Mouse (Mus musculus): ENCODE data around the gene 4930442H23Rik.
"Not testable (repeated sequence)": the region's sequence is repeated elsewhere in the genome, so short reads cannot be mapped to it uniquely, and the experiment has no call there.

Gene 4930442H23Rik

GRCm38 (mm10) chr10:81198230-81198629, 14.6 kb upstream of the 4930442H23Rik start:
- peak; percentile 68 to 75 for DNase-seq (ENCODE audit: low read depth in 2 of 2, low spot score in 2 of 2)

- no peak for DNase-seq (ENCODE audit: low read depth in 2 of 2, low spot score in 2 of 2)
Measured at GRCm38 (mm10) chr10:81197305-81197704, 13.7 kb upstream of the 4930442H23Rik start.

DNA sequence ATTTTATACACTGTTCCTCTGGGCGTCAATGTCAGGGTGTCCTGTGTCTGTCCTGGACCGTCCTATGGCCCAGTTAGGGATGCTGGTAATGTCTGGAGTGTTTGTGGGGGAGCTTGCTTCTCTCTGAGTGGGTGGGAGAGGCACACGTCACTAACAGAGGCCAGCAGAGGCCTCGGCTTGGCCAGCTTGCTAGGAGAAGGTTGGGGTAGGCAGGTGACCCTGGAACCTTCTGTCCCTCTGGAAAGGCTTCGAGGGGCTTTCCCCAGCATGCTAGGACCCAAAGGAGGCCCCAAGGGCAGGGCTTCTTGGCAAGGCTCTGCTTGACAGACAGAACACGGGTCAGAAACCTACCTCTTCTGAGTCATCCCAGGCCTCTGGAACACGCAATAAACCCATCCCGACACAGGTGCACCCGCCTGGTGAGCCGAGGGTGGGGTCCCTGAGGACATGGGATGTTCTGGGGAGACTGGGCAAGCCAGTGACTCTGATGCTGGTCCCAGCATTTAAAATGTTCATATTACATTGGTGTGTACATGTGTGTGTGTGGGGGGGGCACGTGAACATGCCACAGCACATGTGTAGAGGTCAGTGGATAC, 12.9 kb upstream of the 4930442H23Rik start:
- DNase-seq (ENCODE audit: low read depth in 2 of 2, low spot score in 2 of 2): no peak

DNA sequence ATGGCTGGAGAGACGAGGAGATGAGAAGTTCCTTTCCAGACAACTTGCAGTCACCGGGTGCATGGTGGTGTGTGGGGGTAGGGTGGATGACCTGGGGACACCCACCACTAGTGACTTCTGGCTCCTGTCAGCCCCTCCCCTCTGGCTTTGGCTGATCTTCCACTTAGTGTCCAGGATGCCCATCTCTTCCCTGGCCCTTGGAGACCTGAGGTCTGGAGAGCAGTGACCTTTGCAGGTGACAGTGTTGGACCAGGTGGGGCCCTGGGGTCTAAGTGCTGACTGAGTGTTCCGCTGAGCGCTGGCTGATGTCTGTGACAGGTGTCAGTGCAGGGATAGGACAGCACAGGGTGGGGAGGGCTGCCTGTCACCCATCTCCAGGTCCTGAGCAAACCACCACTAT, 11.7 kb upstream of the 4930442H23Rik start:
- DNase-seq (ENCODE audit: low read depth in 2 of 2, low spot score in 2 of 2): no peak

DNA sequence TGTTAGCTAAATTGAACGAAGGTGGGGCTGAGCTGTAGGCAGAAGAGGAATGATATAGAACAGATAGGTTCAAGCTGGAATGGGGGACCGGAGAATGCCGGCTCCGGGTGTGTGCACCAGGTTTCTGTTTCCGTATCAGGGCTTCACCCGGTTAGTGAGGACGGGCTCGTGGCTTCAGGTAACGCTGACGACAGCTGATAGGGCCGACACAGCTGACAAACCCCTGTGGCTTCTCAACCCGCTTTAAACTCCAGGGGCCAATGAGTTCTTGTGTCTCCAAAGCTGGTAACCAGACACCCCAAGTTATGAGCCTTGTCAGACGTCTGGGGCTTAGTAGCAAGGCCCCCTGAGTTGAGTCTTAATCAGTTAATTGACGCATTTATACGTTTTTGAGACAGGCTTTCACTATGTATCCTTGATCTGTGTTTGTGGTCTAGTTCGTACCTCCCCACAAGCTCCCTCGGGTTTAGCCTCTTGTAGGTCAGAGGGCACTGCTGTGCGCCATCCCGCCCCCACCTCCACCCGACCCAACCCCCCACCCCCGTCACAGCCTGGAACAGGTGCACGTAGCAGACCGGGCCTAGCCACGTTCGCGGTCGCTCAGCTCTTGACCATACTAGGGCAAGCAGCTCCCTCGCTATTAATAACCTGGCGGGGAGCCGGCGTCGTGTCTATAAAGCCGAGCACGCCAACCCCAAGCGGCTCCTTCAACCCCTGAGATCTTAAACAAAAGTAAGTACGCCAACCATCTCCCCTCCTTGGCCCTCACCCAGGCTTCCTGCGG, 10.5 kb upstream of the 4930442H23Rik start:
- DNase-seq (ENCODE audit: low read depth in 2 of 2, low spot score in 2 of 2): peak in 1 of 2 experiments; percentile 49

DNA sequence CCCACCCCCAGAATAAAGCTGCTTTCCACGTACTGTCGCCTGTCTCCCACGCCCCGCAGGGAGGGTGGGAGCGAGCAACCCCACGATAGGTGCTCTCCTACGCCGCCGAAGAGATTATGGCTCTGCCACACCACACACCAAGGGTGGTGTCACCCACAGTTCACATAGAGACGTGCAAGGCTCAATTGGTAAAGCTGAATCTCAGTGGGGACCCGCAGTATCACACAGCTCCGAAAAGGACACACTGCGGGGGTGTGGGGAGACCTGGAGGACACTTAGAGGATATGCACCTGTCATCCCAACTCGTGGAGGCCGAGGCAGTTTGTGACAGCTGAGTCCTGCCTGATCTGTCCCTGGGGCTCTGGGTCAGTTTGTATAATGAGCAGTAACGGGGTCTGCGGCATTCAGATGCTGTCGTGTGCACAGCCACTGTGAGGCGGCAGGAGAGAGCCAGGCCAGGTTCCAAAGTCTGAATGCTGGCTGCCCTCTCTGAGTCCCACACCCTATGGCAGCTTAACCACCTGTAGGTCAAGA, 9.4 kb upstream of the 4930442H23Rik start:
- no peak for DNase-seq (ENCODE audit: low read depth in 2 of 2, low spot score in 2 of 2)

DNA sequence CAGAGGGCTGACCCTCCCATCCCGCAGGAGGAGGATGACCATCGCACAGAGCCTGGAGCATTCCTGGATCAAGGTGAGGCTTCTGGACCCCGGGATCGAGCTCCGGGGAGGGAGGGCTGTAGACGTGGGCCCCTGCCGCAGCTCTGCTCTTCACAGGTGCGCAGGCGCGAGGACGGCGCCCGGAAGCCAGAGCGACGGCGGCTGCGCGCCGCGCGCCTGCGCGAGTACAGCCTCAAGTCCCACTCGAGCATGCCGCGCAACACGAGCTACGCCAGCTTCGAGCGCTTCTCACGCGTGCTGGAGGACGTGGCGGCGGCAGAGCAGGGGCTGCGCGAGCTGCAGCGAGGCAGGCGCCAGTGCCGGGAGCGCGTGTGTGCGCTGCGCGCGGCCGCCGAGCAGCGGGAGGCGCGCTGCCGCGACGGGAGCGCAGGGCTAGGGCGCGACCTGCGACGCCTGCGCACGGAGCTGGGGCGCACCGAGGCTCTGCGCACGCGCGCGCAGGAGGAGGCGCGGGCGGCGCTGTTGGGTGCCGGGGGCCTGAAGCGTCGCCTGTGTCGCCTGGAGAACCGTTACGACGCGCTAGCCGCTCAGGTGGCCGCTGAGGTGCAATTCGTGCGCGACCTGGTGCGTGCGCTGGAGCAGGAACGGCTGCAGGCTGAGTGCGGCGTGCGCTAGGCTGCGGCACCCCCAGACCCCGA, 8.8 kb upstream of the 4930442H23Rik start:
- DNase-seq (ENCODE audit: low read depth in 2 of 2, low spot score in 2 of 2): peak; percentile 75 to 79

DNA sequence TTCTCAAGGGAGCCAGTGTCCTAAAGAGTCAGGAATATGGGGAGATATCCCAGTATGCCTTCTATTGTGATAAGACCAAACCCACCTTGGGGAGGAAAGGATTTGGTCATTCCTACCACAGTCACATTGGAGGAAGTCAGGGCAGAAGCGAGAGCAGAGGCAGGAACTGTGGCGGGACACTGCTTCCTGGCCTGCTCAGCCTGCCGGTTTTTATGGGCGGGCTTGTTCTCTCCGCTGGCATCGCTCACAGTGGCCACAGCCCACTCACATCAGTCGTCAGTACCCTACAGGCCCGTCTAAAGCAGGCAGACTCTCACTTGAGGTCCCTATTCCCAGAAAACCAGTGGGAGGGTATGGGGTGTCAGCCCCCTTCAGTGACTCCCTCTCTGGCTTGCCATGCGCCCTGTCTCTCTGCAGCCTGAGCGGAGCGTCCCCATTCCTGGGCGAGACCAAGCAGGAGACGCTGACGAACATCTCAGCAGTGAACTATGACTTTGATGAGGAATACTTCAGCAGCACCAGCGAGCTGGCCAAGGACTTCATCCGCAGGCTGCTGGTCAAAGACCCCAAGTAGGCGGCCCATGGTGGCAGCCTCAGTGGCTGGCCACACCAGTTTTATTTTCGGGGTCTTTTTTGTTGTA, 7.8 kb upstream of the 4930442H23Rik start:
- no peak for DNase-seq (ENCODE audit: low read depth in 2 of 2, low spot score in 2 of 2)

DNA sequence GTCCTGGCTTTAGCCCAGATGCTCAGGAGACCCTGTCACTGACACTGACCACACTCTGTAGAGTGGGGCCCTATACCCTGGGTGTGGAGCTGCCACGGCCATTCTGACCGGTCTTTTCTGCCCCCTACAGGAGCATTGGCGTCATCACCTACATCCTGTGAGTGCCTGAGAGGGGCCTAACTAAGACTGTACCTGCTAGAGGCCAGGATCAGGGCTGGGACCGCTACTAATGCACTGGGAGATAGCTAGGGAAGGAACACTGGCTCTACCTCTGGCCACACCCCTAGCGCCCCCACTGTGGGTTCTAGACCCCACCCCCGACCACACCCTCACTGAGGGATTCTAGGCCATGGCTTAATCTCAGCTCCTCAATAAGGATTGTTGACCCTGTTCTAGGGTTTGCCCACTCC, 7.3 kb upstream of the 4930442H23Rik start:
- no peak for DNase-seq (ENCODE audit: low read depth in 2 of 2, low spot score in 2 of 2)

GRCm38 (mm10) chr10:81190236-81190911, 6.7 kb upstream of the 4930442H23Rik start:
- DNase-seq (ENCODE audit: low read depth in 2 of 2, low spot score in 2 of 2): no peak

GRCm38 (mm10) chr10:81189821-81190220, 6.2 kb upstream of the 4930442H23Rik start:
- no peak for DNase-seq (ENCODE audit: low read depth in 2 of 2, low spot score in 2 of 2)

GRCm38 (mm10) chr10:81187161-81187560, 3.5 kb upstream of the 4930442H23Rik start:
- no peak for DNase-seq (ENCODE audit: low read depth in 2 of 2, low spot score in 2 of 2)

- DNase-seq (ENCODE audit: low read depth in 2 of 2, low spot score in 2 of 2): no peak
Measured at GRCm38 (mm10) chr10:81184765-81185164, 1.1 kb upstream of the 4930442H23Rik start.

DNA sequence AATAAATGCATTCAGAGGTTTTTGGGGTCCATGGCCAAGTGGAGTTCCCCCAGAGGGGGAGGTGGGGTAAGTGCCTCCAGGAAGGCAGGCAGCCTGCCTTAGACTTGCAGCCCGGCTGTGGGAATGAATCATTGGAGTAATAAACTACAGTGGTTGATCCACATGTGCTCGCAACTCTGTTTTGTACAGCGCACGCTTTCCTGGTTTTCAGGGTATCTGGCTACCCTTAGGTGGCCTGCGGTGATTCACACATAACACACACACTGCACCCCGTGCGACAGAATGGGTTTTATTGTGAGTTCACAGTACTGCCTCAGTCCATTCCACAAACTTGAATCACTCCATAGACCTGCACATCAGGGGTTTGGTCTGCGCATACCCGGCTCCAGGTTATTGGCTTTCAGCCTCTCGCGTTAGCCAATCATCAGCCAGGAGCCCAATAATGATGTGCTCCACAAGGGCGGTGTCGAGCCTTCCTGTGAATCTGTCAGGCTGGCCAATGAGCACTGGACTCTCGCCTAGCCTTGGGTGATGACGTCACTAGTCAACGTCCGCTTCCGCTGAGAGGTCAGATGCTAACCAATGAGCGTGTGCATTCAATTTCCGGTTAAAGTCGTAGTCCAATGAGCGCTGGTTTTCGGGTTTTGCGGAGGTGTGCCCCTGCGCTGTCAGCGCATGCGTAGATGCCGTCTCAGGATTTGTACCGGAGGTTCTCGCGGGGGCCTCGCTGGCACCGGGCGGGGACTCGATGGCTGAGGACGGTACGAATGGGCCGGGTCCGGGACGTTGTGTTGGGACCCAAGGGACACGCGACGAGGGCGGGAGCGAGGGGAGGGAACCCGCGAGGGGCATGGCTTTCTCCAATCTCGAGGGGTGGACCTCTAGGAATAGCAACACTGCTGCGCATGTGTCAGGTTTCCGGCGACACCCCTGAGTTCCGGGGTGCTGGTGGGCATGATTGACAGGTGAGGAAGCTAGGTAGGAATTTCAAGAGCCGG, 1.0 kb downstream of the 4930442H23Rik start, which contains the start of gene Dapk3:
TSS of gene Dapk3 (plus strand) at position 670 of the 998 bp plus-strand sequence.
- DNase-seq (ENCODE audit: low read depth in 2 of 2, low spot score in 2 of 2): peak; percentile 92 to 93

- not testable (repeated sequence) for DNase-seq (ENCODE audit: low read depth in 2 of 2, low spot score in 2 of 2)
Measured at GRCm38 (mm10) chr10:81181860-81182259, 1.8 kb downstream of the 4930442H23Rik start.

- no peak for DNase-seq (ENCODE audit: low read depth in 2 of 2, low spot score in 2 of 2)
Measured at GRCm38 (mm10) chr10:81180946-81181345, 2.7 kb downstream of the 4930442H23Rik start.

GRCm38 (mm10) chr10:81179451-81180342, 4.0 kb downstream of the 4930442H23Rik start:
- DNase-seq (ENCODE audit: low read depth in 2 of 2, low spot score in 2 of 2): no peak

DNA sequence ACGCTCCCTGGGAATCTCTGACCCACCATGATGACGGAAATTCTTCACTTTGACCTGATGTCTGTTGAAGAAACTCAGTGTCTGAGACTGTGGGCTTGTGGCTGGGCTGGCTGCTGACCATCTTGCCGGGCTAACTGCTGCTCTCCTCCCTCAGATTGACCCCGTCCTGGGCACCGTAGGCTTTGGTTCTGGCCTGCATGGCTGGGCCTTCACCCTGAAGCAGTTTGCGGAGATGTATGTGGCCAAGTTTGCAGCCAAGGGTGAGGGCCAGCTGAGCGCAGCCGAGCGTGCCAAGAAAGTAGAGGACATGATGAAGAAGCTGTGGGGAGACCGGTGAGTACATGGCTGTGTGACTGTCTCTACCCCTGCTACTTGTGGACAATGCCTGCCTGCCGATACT, 4.7 kb downstream of the 4930442H23Rik start:
- no peak for DNase-seq (ENCODE audit: low read depth in 2 of 2, low spot score in 2 of 2)

All from CD8-positive naive resting alpha-beta T cell, adult 2 months (primary cell).